Mouse (Mus musculus) limb, embryonic 11.5 days (tissue): ENCODE measurements around the gene Optn. TPM values are rescaled to one million over a fixed set of nuclear protein-coding genes. Genes with fewer than 3 reads are reported as not detected.
"Not testable (repeated sequence)": the region's sequence is repeated elsewhere in the genome, so short reads cannot be mapped to it uniquely, and the experiment has no call there.

Experiments used
- ATAC-seq: fragments of 200-750 bp; cut with Nextera tagmentation; 2 replicates; pipeline ENCODE4 v1.8.0; 2017; ENCODE audit warnings: low read depth; ENCODE audit not compliant: insufficient number of reproducible peaks, low FRiP score, low TSS enrichment
- DNase-seq: peaks from one replicate; pipeline ENCODE4 v3.0.0-alpha.2; 2015; ENCODE audit warnings: low spot score
- H3K27ac ChIP-seq: fragments of 300-500 bp; sonication (generic); replicated peaks from 2 replicates; pipeline ENCODE4 v1.5.1; 2014; ENCODE audit warnings: low read depth, mild to moderate bottlenecking, low read length
- H3K27me3 ChIP-seq: fragments of 300-500 bp; sonication (generic); 2 replicates; pipeline ENCODE4 v1.6.1; 2014; ENCODE audit warnings: mild to moderate bottlenecking, low read length, mixed read lengths; ENCODE audit not compliant: control insufficient read depth, insufficient read depth
- H3K36me3 ChIP-seq: fragments of 300-500 bp; sonication (generic); 2 replicates; pipeline ENCODE4 v1.6.1; 2014; ENCODE audit warnings: mild to moderate bottlenecking, low read length, moderate library complexity, mixed read lengths; ENCODE audit not compliant: control insufficient read depth, insufficient read depth
- H3K4me1 ChIP-seq: fragments of 300-500 bp; sonication (generic); 2 replicates; pipeline ENCODE4 v1.6.1; 2014; ENCODE audit warnings: low read length, mixed read lengths; ENCODE audit not compliant: control insufficient read depth, insufficient read depth
- H3K4me2 ChIP-seq: fragments of 300-500 bp; sonication (generic); 2 replicates; pipeline ENCODE4 v1.6.1; 2014; ENCODE audit warnings: low read depth, mild to moderate bottlenecking, moderate library complexity; ENCODE audit not compliant: severe bottlenecking
- H3K4me3 ChIP-seq: fragments of 300-500 bp; sonication (generic); 2 replicates; pipeline ENCODE4 v1.5.1; 2014; ENCODE audit warnings: low read depth, low read length
- H3K9ac ChIP-seq: fragments of 300-500 bp; sonication (generic); 2 replicates; pipeline ENCODE4 v1.6.1; 2014; ENCODE audit warnings: mild to moderate bottlenecking, low read length
- H3K9me3 ChIP-seq: fragments of 300-500 bp; sonication (generic); 2 replicates; pipeline ENCODE4 v1.6.1; 2016; ENCODE audit warnings: low read length; ENCODE audit not compliant: control insufficient read depth
- WGBS: fragments of 180-500 bp; shearing (Covaris S2); extraction: QIAGEN DNeasy Blood & Tissue Kit; methylation state at CpG from one replicate; pipeline ENCODE4 v1.1.7; 2014; 5-methylcytosine and 5-hydroxymethylcytosine counted together
- polyA plus RNA-seq: library from polyadenylated mRNA; unstranded; fragments of >200 nt; fragmentation: Nextera tagmentation; extraction: Ambion mirVana; gene quantifications from 2 replicates; pipeline ENCODE4 v1.2.1, GENCODE M21; 2014

Gene Optn
- polyA plus RNA-seq, 1 experiment from 2014 or later = 7.8 TPM

GRCm38 (mm10) chr2:5090385-5090784 is 26.5 kb upstream of the Optn start:
- ATAC-seq, H3K27ac ChIP-seq: not testable (repeated sequence)

GRCm38 (mm10) chr2:5087667-5088066 is 23.8 kb upstream of the Optn start:
- H3K9me3 ChIP-seq = no peaks in the 10 kb centered on the region
- H3K4me3 ChIP-seq = no peak overlapping the region
- H3K27ac ChIP-seq = no peak overlapping the region
- DNase-seq = no peak
- no peak overlapping the region for H3K4me2 ChIP-seq
- WGBS = 82% methylated on average over 3 of the region's 3 CpGs
- H3K27me3 ChIP-seq = no peaks in the 10 kb centered on the region
- no peaks in the 10 kb centered on the region for H3K4me1 ChIP-seq
- ATAC-seq = no peak
- H3K9ac ChIP-seq = no peak overlapping the region
- no peaks in the 10 kb centered on the region for H3K36me3 ChIP-seq

More at GRCm38 (mm10) chr2:5090385-5090784, 26.5 kb upstream of the Optn start:
- H3K4me1 ChIP-seq, H3K9ac ChIP-seq, H3K9me3 ChIP-seq, H3K4me3 ChIP-seq, H3K4me2 ChIP-seq, DNase-seq, H3K36me3 ChIP-seq, H3K27me3 ChIP-seq: not testable (repeated sequence)
- WGBS = 91% methylated on average over 3 of the region's 4 CpGs

GRCm38 (mm10) chr2:5083739-5084138 is 19.9 kb upstream of the Optn start:
- Histone ChIP-seq H3K4me3 (no peak overlapping the region), H3K4me2 (no peak overlapping the region), H3K36me3 (no peaks in the 10 kb centered on the region), H3K27ac (no peak overlapping the region), H3K9me3 (no peaks in the 10 kb centered on the region), H3K27me3 (no peaks in the 10 kb centered on the region), H3K9ac (no peak overlapping the region), H3K4me1 (no peaks in the 10 kb centered on the region)
- DNase-seq (no peak), ATAC-seq (no peak)
- WGBS = 96% methylated on average over 7 of the region's 7 CpGs

GRCm38 (mm10) chr2:5080053-5080787 is 16.4 kb upstream of the Optn start:
- Histone ChIP-seq H3K36me3 (no peaks in the 10 kb centered on the region), H3K27me3 (no peaks in the 10 kb centered on the region), H3K4me1 (no peaks in the 10 kb centered on the region), H3K9ac (peak overlapping the region; percentile 40; the same call in 1 of the 2 replicates), H3K4me2 (peak overlapping the region; percentile 36), H3K27ac (no peak overlapping the region), H3K9me3 (no peaks in the 10 kb centered on the region), H3K4me3 (no peak overlapping the region; the same call in 1 of the 2 replicates)
- WGBS = 7% methylated on average over 14 of the region's 14 CpGs
- peak; percentile 71 for DNase-seq
- peak; percentile 39; the same call in 1 of the 2 replicates for ATAC-seq

- 76% methylated on average over 2 of the region's 2 CpGs for WGBS
- ATAC-seq (no peak), DNase-seq (no peak)
- no peaks in the 10 kb centered on the region for H3K4me1 ChIP-seq
- no peak overlapping the region for H3K9ac ChIP-seq
- no peaks in the 10 kb centered on the region for H3K27me3 ChIP-seq
- no peak overlapping the region for H3K27ac ChIP-seq
- no peak overlapping the region for H3K4me3 ChIP-seq
- no peak overlapping the region for H3K4me2 ChIP-seq
- H3K36me3 ChIP-seq = no peaks in the 10 kb centered on the region
- no peaks in the 10 kb centered on the region for H3K9me3 ChIP-seq
Observed at GRCm38 (mm10) chr2:5077937-5078336, 14.1 kb upstream of the Optn start.

GRCm38 (mm10) chr2:5077490-5077889 is 13.6 kb upstream of the Optn start:
- Histone ChIP-seq H3K27ac (no peak overlapping the region), H3K4me2 (no peak overlapping the region), H3K36me3 (no peaks in the 10 kb centered on the region), H3K9ac (no peak overlapping the region), H3K9me3 (no peaks in the 10 kb centered on the region), H3K4me1 (no peaks in the 10 kb centered on the region), H3K27me3 (no peaks in the 10 kb centered on the region), H3K4me3 (no peak overlapping the region)
- no peak for ATAC-seq
- 87% methylated on average over 2 of the region's 2 CpGs for WGBS
- DNase-seq = no peak

- no peak for DNase-seq
- H3K4me2 ChIP-seq = no peak overlapping the region
- no peak overlapping the region for H3K27ac ChIP-seq
- H3K27me3 ChIP-seq = no peaks in the 10 kb centered on the region
- H3K36me3 ChIP-seq = no peaks in the 10 kb centered on the region
- no peak for ATAC-seq
- H3K9ac ChIP-seq = no peak overlapping the region
- no peaks in the 10 kb centered on the region for H3K4me1 ChIP-seq
- no peaks in the 10 kb centered on the region for H3K9me3 ChIP-seq
- no peak overlapping the region for H3K4me3 ChIP-seq
Observed at GRCm38 (mm10) chr2:5075856-5076255, 12.0 kb upstream of the Optn start.

- no peaks in the 10 kb centered on the region for H3K27me3 ChIP-seq
- no peak for ATAC-seq
Observed at GRCm38 (mm10) chr2:5075432-5075831, 11.6 kb upstream of the Optn start.

GRCm38 (mm10) chr2:5073785-5074184 is 9.9 kb upstream of the Optn start:
- no peaks in the 10 kb centered on the region for H3K9me3 ChIP-seq
- ATAC-seq (no peak), DNase-seq (no peak)
- H3K27me3 ChIP-seq = no peaks in the 10 kb centered on the region
- H3K9ac ChIP-seq = no peak overlapping the region
- H3K36me3 ChIP-seq = no peaks in the 10 kb centered on the region
- no peak overlapping the region for H3K4me2 ChIP-seq
- WGBS = 91% methylated on average over 3 of the region's 3 CpGs
- no peaks in the 10 kb centered on the region for H3K4me1 ChIP-seq
- H3K27ac ChIP-seq = no peak overlapping the region
- H3K4me3 ChIP-seq = no peak overlapping the region

More at GRCm38 (mm10) chr2:5075432-5075831, 11.6 kb upstream of the Optn start:
- H3K9me3 ChIP-seq = no peaks in the 10 kb centered on the region
- no peak overlapping the region for H3K27ac ChIP-seq
- 65% methylated on average over 2 of the region's 2 CpGs for WGBS
- no peak overlapping the region for H3K9ac ChIP-seq
- H3K4me1 ChIP-seq = no peaks in the 10 kb centered on the region
- no peak for DNase-seq
- no peaks in the 10 kb centered on the region for H3K36me3 ChIP-seq
- no peak overlapping the region for H3K4me3 ChIP-seq
- H3K4me2 ChIP-seq = no peak overlapping the region
